ENCODE assay signal across 8 mouse cellular contexts in genomic region chr5:32853731-32854507, GRCm38 (mm10). TPM values are rescaled to one million over a fixed set of nuclear protein-coding genes. Genes with fewer than 3 reads are reported as not detected.
DNase-seq lines count a peak whose midpoint lies in the region; ATAC-seq and TF ChIP-seq lines count a peak whose summit lies in the region.

Prr14l (minus strand) TSS chr5:32854256.

- H3K9me3 ChIP-seq in ES-Bruce4 (replicated peaks; ENCODE audit: control insufficient read depth, insufficient read depth, low read length, poor library complexity, severe bottlenecking), result no peaks in the 10 kb centered on the region
- H3K9me3 ChIP-seq in forebrain, embryonic 13.5 days (replicated peaks), result no peaks in the 10 kb centered on the region
- no peaks in the 10 kb centered on the region for H3K9me3 ChIP-seq in liver, postnatal 0 days (ENCODE audit: low read length)
- H3K9me3 ChIP-seq in neural tube, embryonic 14.5 days (ENCODE audit: control insufficient read depth, low read length), result no peaks in the 10 kb centered on the region

- no peaks in the 10 kb centered on the region for H3K36me3 ChIP-seq in ES-Bruce4 (ENCODE audit: control insufficient read depth, insufficient read depth, low read length, poor library complexity, severe bottlenecking)
- peaks cover 8% of the 10 kb centered on the region for H3K36me3 ChIP-seq in forebrain, embryonic 13.5 days (ENCODE audit: poor library complexity, severe bottlenecking)
- H3K36me3 ChIP-seq in liver, postnatal 0 days (replicated peaks; ENCODE audit: insufficient read depth, low read length), result 0 out of 2 replicates have a peak, but pooled peaks cover 4% of the 10 kb centered on the region
- H3K36me3 ChIP-seq in neural tube, embryonic 14.5 days (ENCODE audit: control insufficient read depth, insufficient read depth, low read length), result no peaks in the 10 kb centered on the region

- H3K4me1 ChIP-seq in ES-Bruce4 (ENCODE audit: control insufficient read depth, insufficient read depth, low read length), result peaks cover 2% of the 10 kb centered on the region
- peaks cover 35% of the 10 kb centered on the region for H3K4me1 ChIP-seq in forebrain, embryonic 13.5 days
- peaks cover 34% of the 10 kb centered on the region for H3K4me1 ChIP-seq in liver, postnatal 0 days (ENCODE audit: insufficient read depth)
- H3K4me1 ChIP-seq in neural tube, embryonic 14.5 days (ENCODE audit: control insufficient read depth, insufficient read depth, low read length), result peaks cover 19% of the 10 kb centered on the region

- peak within 1 kb of the TSS; percentile 87 for H3K4me3 ChIP-seq in ES-Bruce4 (ENCODE audit: low read depth, low read length)
- H3K4me3 ChIP-seq in forebrain, embryonic 13.5 days, result peak within 1 kb of the TSS; percentile 95
- H3K4me3 ChIP-seq in liver, postnatal 0 days (ENCODE audit: low read depth, low read length), result peak within 1 kb of the TSS; percentile 90
- peak within 1 kb of the TSS; percentile 88 for H3K4me3 ChIP-seq in neural tube, embryonic 14.5 days (ENCODE audit: low read depth, low read length)

- H3K9ac ChIP-seq in ES-Bruce4 (ENCODE audit: low read depth, poor library complexity, severe bottlenecking), result peak within 1 kb of the TSS; percentile 93
- H3K9ac ChIP-seq in forebrain, embryonic 13.5 days, result peak within 1 kb of the TSS; percentile 97
- H3K9ac ChIP-seq in liver, postnatal 0 days (replicated peaks), result peak within 1 kb of the TSS; percentile 99
- peak within 1 kb of the TSS; percentile 95 for H3K9ac ChIP-seq in neural tube, embryonic 14.5 days (replicated peaks; ENCODE audit: low read depth, low read length)

- peak; percentile 54 for TF ChIP-seq POLR2A in ES-Bruce4 (IDR thresholded peaks at IDR 0.05; ENCODE audit: insufficient read depth, low read length)

- TF ChIP-seq CTCF in ES-Bruce4 (IDR thresholded peaks at IDR 0.05; ENCODE audit: low read depth, low read length), result no peak
- TF ChIP-seq CTCF in liver, postnatal 0 days (IDR thresholded peaks at IDR 0.05; ENCODE audit: low read depth), result no peak

- H3K27me3 ChIP-seq in ES-Bruce4 (ENCODE audit: control insufficient read depth, insufficient read depth, low read length, poor library complexity, severe bottlenecking), result no peaks in the 10 kb centered on the region
- no peaks in the 10 kb centered on the region for H3K27me3 ChIP-seq in forebrain, embryonic 13.5 days
- no peaks in the 10 kb centered on the region for H3K27me3 ChIP-seq in liver, postnatal 0 days (ENCODE audit: insufficient read depth, low read length)
- no peaks in the 10 kb centered on the region for H3K27me3 ChIP-seq in neural tube, embryonic 14.5 days (ENCODE audit: control insufficient read depth, insufficient read depth, low read length)

- intact Hi-C loops in heart, postnatal 10 days (cut with DNase I), result no loop called here

- peak; percentile 99 to 100 for DNase-seq in heart, postnatal 10 days
- peak; percentile 90 for DNase-seq in large intestine, adult 2 months (ENCODE audit: low read depth, low spot score)
- DNase-seq in liver, postnatal 0 days, result peak; percentile 99
- DNase-seq in testis, postnatal 10 days (ENCODE audit: low spot score), result peak; percentile 100

- peak; percentile 89 for ATAC-seq in cerebellum, adult (ENCODE audit: insufficient number of reproducible peaks, low FRiP score, low TSS enrichment)
- ATAC-seq in forebrain, embryonic 13.5 days, result peak; percentile 97
- peak; percentile 99 for ATAC-seq in liver, postnatal 0 days
- peak; percentile 97 for ATAC-seq in neural tube, embryonic 14.5 days (ENCODE audit: low read depth)

- H3K27ac ChIP-seq in ES-Bruce4 (ENCODE audit: insufficient read depth, low read length), result peak within 1 kb of the TSS; percentile 55
- H3K27ac ChIP-seq in forebrain, embryonic 13.5 days, result peak within 1 kb of the TSS; percentile 77
- H3K27ac ChIP-seq in liver, postnatal 0 days (ENCODE audit: low read depth), result peak within 1 kb of the TSS; percentile 86
- peak within 1 kb of the TSS; percentile 80 for H3K27ac ChIP-seq in neural tube, embryonic 14.5 days (ENCODE audit: low read depth, low read length)

- WGBS in forebrain, embryonic 13.5 days, result under 1% methylated on average over 30 of the region's 51 CpGs
- WGBS in large intestine, adult 2 months, result under 1% methylated on average over 50 of the region's 51 CpGs
- WGBS in liver, postnatal 0 days (ENCODE audit: insufficient replicate concordance), result under 1% methylated on average over 49 of the region's 51 CpGs
- WGBS in neural tube, embryonic 14.5 days, result under 1% methylated on average over 50 of the region's 51 CpGs

- H3K4me2 ChIP-seq in forebrain, embryonic 13.5 days, result peak within 1 kb of the TSS; percentile 66
- H3K4me2 ChIP-seq in liver, postnatal 0 days (ENCODE audit: low read depth, low read length), result peak within 1 kb of the TSS; percentile 86
- peak within 1 kb of the TSS; percentile 83 for H3K4me2 ChIP-seq in neural tube, embryonic 14.5 days (ENCODE audit: low read depth, low read length)

- peak; percentile 63; the same call in 1 of the 2 replicates for TF ChIP-seq EP300 in ES-Bruce4 (IDR thresholded peaks at IDR 0.05; ENCODE audit: insufficient read depth, low read depth, low read length)
- TF ChIP-seq EP300 in liver, postnatal 0 days (IDR thresholded peaks at IDR 0.05; ENCODE audit: low read depth), result peak; percentile 72

RNA-seq across cellular contexts. Expression of gene Prr14l, which starts in this region (rescaled TPM):
- 57.1 and 58.6 TPM in 2 replicates for polyA plus RNA-seq in ES-Bruce4 (2011; ENCODE audit: insufficient read depth, insufficient read length, low read depth, missing spikeins)
- polyA plus RNA-seq in forebrain, embryonic 13.5 days (2015; fragmentation: Nextera tagmentation; extraction: Ambion mirVana), result 17.6 and 18.3 TPM in 2 replicates
- 10 to 100 TPM; 13.7 to 14.1 TPM for total RNA-seq in heart, postnatal 10 days (2021)
- 4.2 and 10.1 TPM in 2 replicates for polyA plus RNA-seq in large intestine, adult 2 months (2012; rRNA removed)
- polyA plus RNA-seq in liver, postnatal 0 days (2015; fragmentation: Nextera tagmentation; extraction: Ambion mirVana), result 5.6 and 7.4 TPM in 2 replicates
- 8.9 and 15.6 TPM in 2 replicates for polyA plus RNA-seq in neural tube, embryonic 14.5 days (2014; fragmentation: Nextera tagmentation; extraction: Ambion mirVana)

Comparison
In these comparisons a context has a peak if more than half of its experiments do, and no peak if none do; other contexts are left out.
1. Peak in every context shown above with its lines: DNase-seq, ATAC-seq, H3K4me3 ChIP-seq and H3K27ac ChIP-seq.